In genomic region chr13:28416231-28416630, GRCm38 (mm10) we compare ENCODE assay signal across 8 mouse cellular contexts.
A peak's percentile ranks its signal among the peaks of the same experiment; 100 is the strongest.
DNase-seq lines count a peak whose midpoint lies in the region; ATAC-seq lines count a peak whose summit lies in the region.

No protein-coding gene starts in this region.

- H3K27me3 ChIP-seq in intestine, embryonic 16.5 days (replicated peaks; ENCODE audit: control insufficient read depth, insufficient read depth, low read length) = no peaks in the 10 kb centered on the region
- H3K27me3 ChIP-seq in neural tube, embryonic 14.5 days (ENCODE audit: control insufficient read depth, insufficient read depth, low read length) = no peaks in the 10 kb centered on the region
- no peaks in the 10 kb centered on the region for H3K27me3 ChIP-seq in liver, embryonic 12.5 days (replicated peaks)

- H3K9ac ChIP-seq in intestine, embryonic 16.5 days (ENCODE audit: low read depth, low read length) = no peak overlapping the region
- peak overlapping the region; percentile 65; the same call in 1 of the 2 replicates for H3K9ac ChIP-seq in neural tube, embryonic 14.5 days (replicated peaks; ENCODE audit: low read depth, low read length)
- no peak overlapping the region for H3K9ac ChIP-seq in liver, embryonic 12.5 days

- no peak overlapping the region for H3K4me3 ChIP-seq in intestine, embryonic 16.5 days (ENCODE audit: low read length)
- peak overlapping the region; percentile 31 for H3K4me3 ChIP-seq in neural tube, embryonic 14.5 days (ENCODE audit: low read depth, low read length)
- no peak overlapping the region for H3K4me3 ChIP-seq in liver, embryonic 12.5 days

- H3K9me3 ChIP-seq in intestine, embryonic 16.5 days (ENCODE audit: control insufficient read depth, low read length) = no peaks in the 10 kb centered on the region
- no peaks in the 10 kb centered on the region for H3K9me3 ChIP-seq in neural tube, embryonic 14.5 days (ENCODE audit: control insufficient read depth, low read length)
- H3K9me3 ChIP-seq in liver, embryonic 12.5 days (replicated peaks) = no peaks in the 10 kb centered on the region

- 24% methylated on average over 6 of the region's 6 CpGs for WGBS in intestine, embryonic 16.5 days
- WGBS in neural tube, embryonic 14.5 days = 2% methylated on average over 6 of the region's 6 CpGs
- 56% methylated on average over 6 of the region's 6 CpGs for WGBS in liver, embryonic 12.5 days (ENCODE audit: insufficient replicate concordance)

- no peaks in the 10 kb centered on the region for H3K36me3 ChIP-seq in intestine, embryonic 16.5 days (ENCODE audit: control insufficient read depth, insufficient read depth, low read length)
- H3K36me3 ChIP-seq in neural tube, embryonic 14.5 days (ENCODE audit: control insufficient read depth, insufficient read depth, low read length) = no peaks in the 10 kb centered on the region
- H3K36me3 ChIP-seq in liver, embryonic 12.5 days = no peaks in the 10 kb centered on the region

- H3K4me1 ChIP-seq in intestine, embryonic 16.5 days (ENCODE audit: control insufficient read depth, insufficient read depth, low read length) = peaks cover 23% of the 10 kb centered on the region
- H3K4me1 ChIP-seq in neural tube, embryonic 14.5 days (ENCODE audit: control insufficient read depth, insufficient read depth, low read length) = peaks cover 50% of the 10 kb centered on the region; the same call in 1 of the 2 replicates
- H3K4me1 ChIP-seq in liver, embryonic 12.5 days = peaks cover 17% of the 10 kb centered on the region

- H3K4me2 ChIP-seq in intestine, embryonic 16.5 days (ENCODE audit: low read depth, low read length) = 0 out of 2 replicates have a peak overlapping the region, but pooled peaks have one; percentile 4
- peak overlapping the region; percentile 51 for H3K4me2 ChIP-seq in neural tube, embryonic 14.5 days (ENCODE audit: low read depth, low read length)
- no peak overlapping the region for H3K4me2 ChIP-seq in liver, embryonic 12.5 days

- ATAC-seq in intestine, embryonic 16.5 days = no peak
- ATAC-seq in neural tube, embryonic 14.5 days (ENCODE audit: low read depth) = peak; percentile 84
- no peak for ATAC-seq in liver, embryonic 12.5 days

- peak overlapping the region; percentile 68 for H3K27ac ChIP-seq in intestine, embryonic 16.5 days (ENCODE audit: low read length)
- H3K27ac ChIP-seq in neural tube, embryonic 14.5 days (ENCODE audit: low read depth, low read length) = peak overlapping the region; percentile 94
- H3K27ac ChIP-seq in liver, embryonic 12.5 days = no peak overlapping the region

- peak; percentile 63 for DNase-seq in adrenal gland, postnatal 10 days
- DNase-seq in cerebellum, postnatal 25 days = peak; percentile 58
- DNase-seq in frontal cortex, postnatal 36 days (ENCODE audit: low spot score in 2 of 2) = peak; percentile 45 to 78
- peak; percentile 68 for DNase-seq in left cerebral cortex, adult 9 months (ENCODE audit: low spot score in 2 of 2)
- peak; percentile 45 to 61 for DNase-seq in thymus, postnatal 36 days
